Mouse (Mus musculus): ENCODE results near the gene Ltb4r2. TPM values are rescaled to one million over a fixed set of nuclear protein-coding genes. Genes with fewer than 3 reads are reported as not detected.
"Not testable (repeated sequence)": the region's sequence is repeated elsewhere in the genome, so short reads cannot be mapped to it uniquely, and the experiment has no call there.

Gene Ltb4r2
- polyA plus RNA-seq, 1 experiment from 2014 or later: 0.66 TPM

GRCm38 (mm10) chr14:55757566-55757965 is 3.7 kb upstream of the Ltb4r2 start:
- WGBS: 93% methylated on average over 6 of the region's 6 CpGs
- H3K4me2 ChIP-seq (ENCODE audit: low read length): no peak overlapping the region
- H3K4me1 ChIP-seq (ENCODE audit: control insufficient read depth, insufficient read depth, low read depth, low read length): peaks cover 4% of the 10 kb centered on the region; the same call in 1 of the 2 replicates
- H3K36me3 ChIP-seq (ENCODE audit: control insufficient read depth, insufficient read depth, low read length): peaks cover 22% of the 10 kb centered on the region
- ATAC-seq: no peak
- H3K9me3 ChIP-seq (ENCODE audit: control insufficient read depth, low read length): no peaks in the 10 kb centered on the region
- no peak overlapping the region for H3K9ac ChIP-seq (ENCODE audit: low read depth, low read length)
- H3K27me3 ChIP-seq (replicated peaks; ENCODE audit: control insufficient read depth, insufficient read depth, low read length): peaks cover 8% of the 10 kb centered on the region
- H3K4me3 ChIP-seq (ENCODE audit: low read length): no peak overlapping the region
- H3K27ac ChIP-seq (ENCODE audit: low read depth, low read length): no peak overlapping the region

GRCm38 (mm10) chr14:55758363-55758784 is 2.9 kb upstream of the Ltb4r2 start, which contains the start of gene Cideb:
TSS of gene Cideb (minus strand) at chr14:55758458.
- H3K27ac ChIP-seq (ENCODE audit: low read depth, low read length): no peak within 1 kb of the TSS
- peak within 1 kb of the TSS; percentile 33 for H3K4me2 ChIP-seq (ENCODE audit: low read length)
- H3K9me3 ChIP-seq (ENCODE audit: control insufficient read depth, low read length): no peaks in the 10 kb centered on the region
- H3K4me1 ChIP-seq (ENCODE audit: control insufficient read depth, insufficient read depth, low read depth, low read length): peaks cover 6% of the 10 kb centered on the region
- ATAC-seq: no peak
- peaks cover 15% of the 10 kb centered on the region for H3K36me3 ChIP-seq (ENCODE audit: control insufficient read depth, insufficient read depth, low read length)
- 19% methylated on average over 8 of the region's 8 CpGs for WGBS
- no peak within 1 kb of the TSS for H3K9ac ChIP-seq (ENCODE audit: low read depth, low read length)
- H3K27me3 ChIP-seq (replicated peaks; ENCODE audit: control insufficient read depth, insufficient read depth, low read length): peaks cover 8% of the 10 kb centered on the region
- H3K4me3 ChIP-seq (ENCODE audit: low read length): no peak within 1 kb of the TSS

GRCm38 (mm10) chr14:55760156-55760555 is 1.1 kb upstream of the Ltb4r2 start:
- H3K27me3 ChIP-seq (replicated peaks; ENCODE audit: control insufficient read depth, insufficient read depth, low read length): peaks cover 14% of the 10 kb centered on the region
- not testable (repeated sequence) for H3K4me1 ChIP-seq (ENCODE audit: control insufficient read depth, insufficient read depth, low read depth, low read length); H3K9ac ChIP-seq (ENCODE audit: low read depth, low read length); H3K27ac ChIP-seq (ENCODE audit: low read depth, low read length); H3K36me3 ChIP-seq (ENCODE audit: control insufficient read depth, insufficient read depth, low read length); ATAC-seq; H3K4me3 ChIP-seq (ENCODE audit: low read length); H3K9me3 ChIP-seq (ENCODE audit: control insufficient read depth, low read length)
- 7% methylated on average over 5 of the region's 6 CpGs for WGBS
- H3K4me2 ChIP-seq (ENCODE audit: low read length): peak overlapping the region; percentile 36

- peaks cover 27% of the 10 kb centered on the region for H3K27me3 ChIP-seq (replicated peaks; ENCODE audit: control insufficient read depth, insufficient read depth, low read length)
- H3K4me3 ChIP-seq (ENCODE audit: low read length): peak overlapping the region; percentile 51
- peaks cover 6% of the 10 kb centered on the region for H3K4me1 ChIP-seq (ENCODE audit: control insufficient read depth, insufficient read depth, low read depth, low read length)
- peak; percentile 74 for ATAC-seq
- no peaks in the 10 kb centered on the region for H3K9me3 ChIP-seq (ENCODE audit: control insufficient read depth, low read length)
- peak overlapping the region; percentile 81 for H3K4me2 ChIP-seq (ENCODE audit: low read length)
- no peaks in the 10 kb centered on the region for H3K36me3 ChIP-seq (ENCODE audit: control insufficient read depth, insufficient read depth, low read length)
- H3K9ac ChIP-seq (ENCODE audit: low read depth, low read length): peak overlapping the region; percentile 75
- peak overlapping the region; percentile 37 for H3K27ac ChIP-seq (ENCODE audit: low read depth, low read length)
- 0% methylated on average over 77 of the region's 77 CpGs for WGBS
Measured at GRCm38 (mm10) chr14:55762001-55762821, 983 bp downstream of the Ltb4r2 start.

- Histone ChIP-seq H3K27me3 (replicated peaks; ENCODE audit: control insufficient read depth, insufficient read depth, low read length) (peaks cover 29% of the 10 kb centered on the region), H3K36me3 (ENCODE audit: control insufficient read depth, insufficient read depth, low read length) (no peaks in the 10 kb centered on the region), H3K4me2 (ENCODE audit: low read length) (peak overlapping the region; percentile 81; the same call in 1 of the 2 replicates), H3K27ac (ENCODE audit: low read depth, low read length) (no peak overlapping the region), H3K9ac (ENCODE audit: low read depth, low read length) (no peak overlapping the region), H3K4me3 (ENCODE audit: low read length) (no peak overlapping the region), H3K9me3 (ENCODE audit: control insufficient read depth, low read length) (no peaks in the 10 kb centered on the region), H3K4me1 (ENCODE audit: control insufficient read depth, insufficient read depth, low read depth, low read length) (peaks cover 14% of the 10 kb centered on the region)
- ATAC-seq: no peak
- 53% methylated on average over 7 of the region's 7 CpGs for WGBS
Measured at GRCm38 (mm10) chr14:55763166-55763565, 1.9 kb downstream of the Ltb4r2 start.

GRCm38 (mm10) chr14:55765696-55766095 is 4.5 kb downstream of the Ltb4r2 start, which contains the start of gene Ltb4r1:
TSS of gene Ltb4r1 (plus strand) at chr14:55765962.
- no peak for ATAC-seq
- Histone ChIP-seq H3K27ac (ENCODE audit: low read depth, low read length) (no peak within 1 kb of the TSS), H3K9ac (ENCODE audit: low read depth, low read length) (no peak within 1 kb of the TSS), H3K4me2 (ENCODE audit: low read length) (no peak within 1 kb of the TSS), H3K36me3 (ENCODE audit: control insufficient read depth, insufficient read depth, low read length) (no peaks in the 10 kb centered on the region), H3K27me3 (replicated peaks; ENCODE audit: control insufficient read depth, insufficient read depth, low read length) (peaks cover 31% of the 10 kb centered on the region), H3K4me3 (ENCODE audit: low read length) (no peak within 1 kb of the TSS), H3K9me3 (ENCODE audit: control insufficient read depth, low read length) (no peaks in the 10 kb centered on the region), H3K4me1 (ENCODE audit: control insufficient read depth, insufficient read depth, low read depth, low read length) (peaks cover 14% of the 10 kb centered on the region)
- WGBS: 76% methylated on average over 4 of the region's 4 CpGs

GRCm38 (mm10) chr14:55767519-55768414 is 6.5 kb downstream of the Ltb4r2 start:
- Histone ChIP-seq H3K9me3 (ENCODE audit: control insufficient read depth, low read length) (no peaks in the 10 kb centered on the region), H3K9ac (ENCODE audit: low read depth, low read length) (peak overlapping the region; percentile 70), H3K27ac (ENCODE audit: low read depth, low read length) (no peak overlapping the region; the same call in 1 of the 2 replicates), H3K4me3 (ENCODE audit: low read length) (peak overlapping the region; percentile 46), H3K36me3 (ENCODE audit: control insufficient read depth, insufficient read depth, low read length) (no peaks in the 10 kb centered on the region), H3K4me1 (ENCODE audit: control insufficient read depth, insufficient read depth, low read depth, low read length) (peaks cover 8% of the 10 kb centered on the region), H3K27me3 (replicated peaks; ENCODE audit: control insufficient read depth, insufficient read depth, low read length) (peaks cover 23% of the 10 kb centered on the region), H3K4me2 (ENCODE audit: low read length) (peak overlapping the region; percentile 84)
- ATAC-seq: peak; percentile 71
- WGBS: 11% methylated on average over 52 of the region's 52 CpGs

- H3K9ac ChIP-seq (ENCODE audit: low read depth, low read length): no peak overlapping the region
- no peak for ATAC-seq
- 89% methylated on average over 6 of the region's 6 CpGs for WGBS
- H3K4me3 ChIP-seq (ENCODE audit: low read length): no peak overlapping the region
- peaks cover 22% of the 10 kb centered on the region for H3K27me3 ChIP-seq (replicated peaks; ENCODE audit: control insufficient read depth, insufficient read depth, low read length)
- H3K4me1 ChIP-seq (ENCODE audit: control insufficient read depth, insufficient read depth, low read depth, low read length): peaks cover 8% of the 10 kb centered on the region
- no peak overlapping the region for H3K4me2 ChIP-seq (ENCODE audit: low read length)
- H3K9me3 ChIP-seq (ENCODE audit: control insufficient read depth, low read length): no peaks in the 10 kb centered on the region
- no peaks in the 10 kb centered on the region for H3K36me3 ChIP-seq (ENCODE audit: control insufficient read depth, insufficient read depth, low read length)
- H3K27ac ChIP-seq (ENCODE audit: low read depth, low read length): no peak overlapping the region
Measured at GRCm38 (mm10) chr14:55768555-55768954, 7.3 kb downstream of the Ltb4r2 start.
